Mouse (Mus musculus) G1E (cell line): ENCODE measurements at regions not wholly inside any gene's neighbourhood (a gene's known extent, or its start where the extent isn't known, plus 50 kb on each side); places are given as distances from the start of the nearest gene placed in this dataset.

ENCODE experiments used
- ATAC-seq: 2 replicates; pipeline ENCODE4 v1.8.0; 2016; ENCODE audit warnings: mild to moderate bottlenecking; ENCODE audit not compliant: insufficient number of reproducible peaks, poor library complexity, low FRiP score, severe bottlenecking; ENCODE audit errors: extremely low read depth
- DNase-seq: peaks from one replicate; pipeline ENCODE4 v3.0.0; 2012; ENCODE audit warnings: low spot score
- H3K27me3 ChIP-seq: 2 replicates; pipeline ENCODE4 v1.6.1; 2012; ENCODE audit warnings: mild to moderate bottlenecking, low read length, inconsistent platforms; ENCODE audit not compliant: insufficient read depth
- H3K36me3 ChIP-seq: replicated peaks from 2 replicates; pipeline ENCODE3; 2012; ENCODE audit warnings: mild to moderate bottlenecking, inconsistent platforms
- H3K4me1 ChIP-seq: 2 replicates; pipeline ENCODE4 v1.6.1; 2012; ENCODE audit warnings: low read depth, low read length, inconsistent platforms, mixed read lengths; ENCODE audit not compliant: insufficient read depth
- H3K4me3 ChIP-seq: 2 replicates; pipeline ENCODE4 v1.5.1; 2012; ENCODE audit warnings: low read depth, mild to moderate bottlenecking, inconsistent platforms, low read length, moderate library complexity, mixed read lengths
- H3K9me3 ChIP-seq: replicated peaks from 2 replicates; pipeline ENCODE4 v1.6.1; 2012; ENCODE audit warnings: inconsistent platforms
- CTCF ChIP-seq: IDR thresholded peaks from 2 replicates; pipeline ENCODE4 v1.5.1; 2012; ENCODE audit warnings: low read depth, low read length, inconsistent platforms, mixed read lengths
- GATA1 ChIP-seq: IDR thresholded peaks from 2 replicates; pipeline ENCODE4 v1.6.1; 2012; ENCODE audit warnings: borderline replicate concordance, low read length, inconsistent platforms, mixed read lengths
- GATA2 ChIP-seq: IDR thresholded peaks from 2 replicates; pipeline ENCODE4 v1.6.1; 2012; ENCODE audit warnings: low read depth, low read length, inconsistent platforms, borderline replicate concordance
- POLR2AphosphoS5 ChIP-seq: IDR thresholded peaks from 2 replicates; pipeline ENCODE4 v1.6.1; 2012; ENCODE audit warnings: low read depth, low read length, inconsistent platforms; ENCODE audit not compliant: insufficient replicate concordance
- TAL1 ChIP-seq: conservative IDR thresholded peaks from 2 replicates; pipeline ENCODE4 v1.6.1; 2012; ENCODE audit warnings: low read depth, low read length, inconsistent platforms, mixed read lengths

DNA sequence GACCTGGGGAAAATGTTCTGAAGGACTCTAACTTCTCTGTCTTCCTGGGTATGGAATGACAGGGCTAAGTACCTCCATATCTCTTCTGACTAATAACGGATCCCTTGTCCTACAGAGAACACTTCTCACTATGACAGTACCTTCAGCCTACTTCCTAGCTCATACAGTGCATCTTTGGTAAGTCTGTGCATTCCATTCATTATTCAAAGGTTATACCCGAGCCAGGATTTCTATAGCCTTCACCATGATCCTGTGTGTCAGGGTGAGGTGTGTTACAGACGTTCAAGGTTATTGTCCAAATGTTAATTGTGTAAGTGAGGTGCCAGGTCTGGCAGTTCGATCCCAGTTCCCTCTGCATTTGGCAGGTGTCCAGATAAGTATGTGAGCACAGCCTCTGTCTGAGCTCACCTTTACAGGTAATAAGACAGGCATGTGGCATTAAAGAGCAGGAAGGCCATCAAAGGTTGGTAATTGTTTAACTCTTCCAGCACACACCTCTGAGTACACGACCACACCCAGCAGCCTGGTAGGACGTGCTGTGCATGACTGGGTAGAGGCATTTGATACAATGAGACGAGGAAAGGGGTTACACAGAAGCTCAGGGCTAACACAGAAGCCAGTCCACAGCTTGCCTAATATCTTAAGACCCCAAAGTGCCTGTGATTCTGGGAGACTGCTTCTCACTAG is 96.3 kb upstream of the Bmp2 start:
- Histone ChIP-seq H3K9me3 (peaks cover 30% of the 10 kb centered on the region), H3K27me3 (no peaks in the 10 kb centered on the region), H3K4me1 (no peaks in the 10 kb centered on the region), H3K4me3 (no peak overlapping the region), H3K36me3 (no peaks in the 10 kb centered on the region)
- no peak for DNase-seq
- TF ChIP-seq CTCF (no peak), TAL1 (no peak)
- no peak for ATAC-seq

DNA sequence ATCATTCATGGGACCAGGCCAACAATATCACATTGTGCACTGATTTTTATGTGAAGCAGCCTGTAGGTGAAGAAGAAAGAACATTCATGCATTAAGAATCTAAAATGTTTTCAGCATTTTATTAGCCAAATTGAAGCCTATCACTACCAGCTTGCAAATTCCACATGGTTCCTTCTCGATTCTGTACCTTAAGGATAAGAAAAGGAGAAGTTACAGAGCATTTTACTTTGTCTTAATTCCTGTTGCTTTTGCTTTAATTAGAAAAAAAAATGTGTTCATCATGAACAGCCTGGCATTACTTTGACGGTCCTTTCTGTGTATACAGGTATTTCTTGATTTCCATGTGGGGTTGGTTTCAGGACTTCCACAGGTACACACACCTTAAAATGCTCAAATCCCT is 95.2 kb upstream of the Bmp2 start:
- no peak for ATAC-seq

DNA sequence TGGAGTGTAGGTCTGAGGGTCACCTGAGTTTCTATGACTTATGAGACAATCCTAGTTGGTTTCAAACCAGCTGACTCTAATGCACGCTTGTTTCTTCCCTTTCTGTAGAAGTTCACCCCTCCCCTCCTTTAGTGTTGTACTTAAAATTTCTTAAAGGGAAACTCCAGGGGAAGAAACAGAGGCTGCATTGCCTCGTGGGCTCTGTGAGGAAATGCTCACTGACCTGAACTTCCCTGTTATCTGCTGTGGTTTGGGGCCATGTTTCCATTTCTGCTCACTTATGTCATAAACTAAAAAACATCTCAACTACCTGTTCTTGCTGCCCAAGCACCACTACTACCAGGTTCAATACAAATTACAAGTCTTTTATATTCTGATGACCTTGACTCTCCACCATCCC is 93.2 kb upstream of the Bmp2 start:
- H3K36me3 ChIP-seq = no peaks in the 10 kb centered on the region
- no peaks in the 10 kb centered on the region for H3K27me3 ChIP-seq
- DNase-seq = no peak
- no peak for TF ChIP-seq POLR2AphosphoS5
- TF ChIP-seq CTCF = no peak
- TF ChIP-seq GATA2 = no peak
- no peak for TF ChIP-seq TAL1
- no peak for TF ChIP-seq GATA1
- no peak for ATAC-seq
- H3K9me3 ChIP-seq = peaks cover 25% of the 10 kb centered on the region
- no peak overlapping the region for H3K4me3 ChIP-seq
- H3K4me1 ChIP-seq = no peaks in the 10 kb centered on the region

More for the DNA sequence above, 95.2 kb upstream of the Bmp2 start:
- H3K4me3 ChIP-seq = no peak overlapping the region
- no peaks in the 10 kb centered on the region for H3K4me1 ChIP-seq
- peaks cover 30% of the 10 kb centered on the region for H3K9me3 ChIP-seq
- no peaks in the 10 kb centered on the region for H3K27me3 ChIP-seq
- DNase-seq = no peak
- H3K36me3 ChIP-seq = no peaks in the 10 kb centered on the region
- TF ChIP-seq POLR2AphosphoS5 = no peak
- no peak for TF ChIP-seq TAL1
- TF ChIP-seq GATA1 = no peak
- no peak for TF ChIP-seq GATA2

DNA sequence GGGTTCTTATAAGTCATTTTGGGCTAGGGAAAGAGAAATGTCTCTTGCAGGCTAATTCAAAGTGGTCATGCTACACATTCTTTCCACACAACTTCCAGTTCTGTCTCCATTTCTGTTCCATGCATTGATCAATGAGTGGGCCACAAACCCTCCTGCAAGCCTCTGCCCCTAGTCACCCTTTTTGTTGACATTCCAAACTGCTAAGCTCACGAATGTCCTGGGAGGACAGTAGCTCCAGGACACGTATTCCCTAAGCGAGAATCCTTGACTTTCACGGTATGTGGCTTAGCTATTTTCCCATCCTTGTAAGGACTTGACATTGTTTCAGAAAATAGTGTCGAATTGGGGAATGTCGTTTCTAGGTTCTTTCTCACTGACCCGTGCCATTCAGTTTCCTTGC is 91.1 kb upstream of the Bmp2 start:
- H3K4me1 ChIP-seq = no peaks in the 10 kb centered on the region
- no peak for TF ChIP-seq TAL1
- no peak overlapping the region for H3K4me3 ChIP-seq
- no peaks in the 10 kb centered on the region for H3K27me3 ChIP-seq
- peaks cover 18% of the 10 kb centered on the region for H3K9me3 ChIP-seq
- no peaks in the 10 kb centered on the region for H3K36me3 ChIP-seq
- ATAC-seq = no peak
- DNase-seq = no peak

DNA sequence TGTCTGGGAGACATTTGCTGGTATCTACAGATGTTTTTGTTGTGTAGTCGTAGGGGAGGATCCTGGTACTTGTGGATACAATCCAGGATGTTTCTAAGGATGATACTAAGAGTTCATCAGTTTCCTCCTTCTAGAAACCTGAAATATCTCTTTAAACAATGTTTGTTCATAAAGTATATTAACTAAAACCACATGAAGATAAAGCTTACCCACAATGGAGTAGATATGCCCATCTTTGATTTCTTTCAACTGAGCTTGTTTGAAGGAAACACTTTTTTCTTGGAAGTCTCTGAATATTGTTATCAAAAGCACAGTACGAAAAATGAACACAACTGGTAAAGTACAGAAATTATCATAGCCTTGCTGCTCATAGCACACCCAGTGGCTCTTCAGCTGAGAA is 89.6 kb upstream of the Bmp2 start:
- Histone ChIP-seq H3K36me3 (no peaks in the 10 kb centered on the region), H3K4me1 (no peaks in the 10 kb centered on the region), H3K27me3 (no peaks in the 10 kb centered on the region), H3K4me3 (no peak overlapping the region), H3K9me3 (peaks cover 17% of the 10 kb centered on the region)
- ATAC-seq (no peak), DNase-seq (no peak)
- TF ChIP-seq CTCF = no peak
- TF ChIP-seq GATA2 = no peak
- TF ChIP-seq TAL1 = no peak
- TF ChIP-seq GATA1 = no peak
- TF ChIP-seq POLR2AphosphoS5 = no peak

DNA sequence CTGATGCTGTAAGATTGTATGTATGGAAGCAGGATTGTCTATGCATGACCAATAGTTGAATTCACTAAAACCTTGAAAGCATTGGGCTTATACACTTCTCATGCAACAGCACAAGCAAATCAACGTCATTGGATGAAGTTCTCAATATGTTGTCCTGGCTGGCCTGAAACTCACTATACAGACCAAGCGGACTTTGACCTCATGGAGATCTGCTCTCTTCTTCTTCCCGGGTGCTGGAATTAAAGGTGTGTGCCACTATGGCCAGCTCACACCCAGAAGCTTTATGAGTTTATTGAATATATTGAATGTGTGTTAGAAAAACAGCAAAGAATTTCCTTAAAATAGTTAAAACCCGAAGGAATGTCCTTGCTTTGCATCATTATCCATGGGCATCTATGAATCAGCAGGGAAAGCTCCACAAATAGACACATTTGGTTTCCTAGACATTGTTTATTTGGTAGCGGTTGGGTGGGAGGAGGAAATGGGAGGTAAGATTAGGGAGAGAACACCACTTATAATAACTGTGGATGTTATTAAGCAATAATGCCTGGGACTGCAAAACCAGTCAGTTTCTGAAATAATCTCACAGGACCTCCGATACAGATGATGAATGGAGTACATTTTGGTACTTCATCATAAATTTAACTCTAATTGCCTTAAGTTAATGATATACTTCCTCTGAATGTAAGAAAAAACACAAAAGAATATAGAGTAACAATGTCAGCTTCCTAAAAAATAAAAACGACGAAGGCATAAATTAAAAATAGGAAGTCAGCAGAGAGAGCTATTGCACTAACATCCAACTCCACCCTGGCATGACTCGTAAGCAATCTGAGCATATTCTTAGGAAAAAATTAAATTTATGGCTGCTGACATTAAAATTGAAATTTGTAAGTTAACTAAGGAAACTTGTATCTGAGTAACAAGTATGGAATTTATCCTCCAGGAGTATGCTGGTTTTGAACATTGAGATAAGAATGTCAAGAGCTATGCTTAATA is 84.5 kb upstream of the Bmp2 start:
- H3K27me3 ChIP-seq = no peaks in the 10 kb centered on the region
- ATAC-seq (no peak), DNase-seq (no peak)
- no peak overlapping the region for H3K4me3 ChIP-seq
- H3K36me3 ChIP-seq = no peaks in the 10 kb centered on the region
- no peaks in the 10 kb centered on the region for H3K4me1 ChIP-seq
- H3K9me3 ChIP-seq = peaks cover 12% of the 10 kb centered on the region
- TF ChIP-seq POLR2AphosphoS5 (no peak), CTCF (no peak), GATA1 (no peak), TAL1 (no peak), GATA2 (no peak)
